Mouse (Mus musculus): ENCODE results near the gene Frmd6. TPM values are rescaled to one million over a fixed set of nuclear protein-coding genes. Genes with fewer than 3 reads are reported as not detected.
A peak's percentile ranks its signal among the peaks of the same experiment; 100 is the strongest.

Frmd6 gene
- polyA plus RNA-seq, 1 experiment from 2014 or later: 20.1 TPM

DNA sequence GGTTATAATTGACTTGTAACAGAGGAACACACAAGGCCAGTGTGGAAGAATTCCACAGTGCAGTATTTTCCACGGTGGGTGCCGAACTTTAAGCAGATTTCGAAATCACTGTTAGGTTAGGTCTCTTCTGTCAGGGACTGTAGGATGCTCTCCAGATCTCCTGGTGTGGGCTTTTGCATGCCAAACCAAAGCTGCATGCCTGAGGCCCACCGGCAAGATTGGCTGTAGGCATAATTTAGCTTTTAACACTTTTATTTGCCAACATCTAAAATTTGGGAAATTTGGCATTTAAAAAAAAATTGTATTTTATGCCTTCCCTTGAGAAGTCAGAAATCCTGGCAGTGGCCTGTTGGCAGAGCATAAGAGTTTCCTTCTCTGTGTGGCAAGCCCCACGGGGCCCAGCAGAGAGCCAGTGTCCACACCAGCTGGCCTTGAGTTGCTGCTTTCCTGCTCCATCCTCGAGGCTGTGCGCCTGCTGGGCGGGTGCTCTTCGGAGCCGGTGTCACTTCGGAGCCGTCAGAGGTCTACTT is 12.5 kb downstream of the Frmd6 start:
- Histone ChIP-seq H3K4me3 (no peak overlapping the region), H3K9me3 (no peaks in the 10 kb centered on the region), H3K36me3 (peaks cover 9% of the 10 kb centered on the region; the same call in 1 of the 2 replicates), H3K4me1 (peaks cover 20% of the 10 kb centered on the region), H3K27me3 (ENCODE audit: insufficient read depth, poor library complexity, severe bottlenecking) (no peaks in the 10 kb centered on the region), H3K27ac (0 out of 2 replicates have a peak overlapping the region, but pooled peaks have one; percentile 36)
- WGBS: 64% methylated on average over 12 of the region's 12 CpGs
- no peak for DNase-seq (ENCODE audit: low spot score)

DNA sequence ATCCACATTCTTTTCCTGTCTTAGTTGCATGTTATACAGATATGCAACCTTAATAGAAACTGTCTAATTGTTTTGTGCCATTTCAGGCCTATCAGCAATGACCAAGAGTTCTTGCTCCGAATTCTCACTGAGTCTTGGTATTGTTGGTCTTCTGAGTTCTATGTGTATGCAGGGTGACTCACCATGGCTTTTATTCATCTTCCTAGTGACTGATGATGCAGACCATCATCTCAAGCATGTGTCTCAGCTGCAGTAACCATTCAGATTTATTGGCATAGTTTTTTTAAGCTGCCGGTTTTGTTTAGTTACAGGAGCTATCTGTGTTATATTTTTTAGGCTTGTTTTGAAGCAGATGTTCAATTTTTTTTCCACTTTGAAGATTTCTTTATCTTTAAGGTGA is 20.1 kb downstream of the Frmd6 start:
- no peak overlapping the region for H3K27ac ChIP-seq
- no peaks in the 10 kb centered on the region for H3K27me3 ChIP-seq (ENCODE audit: insufficient read depth, poor library complexity, severe bottlenecking)
- 85% methylated on average over 2 of the region's 2 CpGs for WGBS
- peaks cover 18% of the 10 kb centered on the region for H3K4me1 ChIP-seq
- H3K4me3 ChIP-seq: no peak overlapping the region
- H3K36me3 ChIP-seq: peaks cover 9% of the 10 kb centered on the region; the same call in 1 of the 2 replicates
- no peak for DNase-seq (ENCODE audit: low spot score)
- no peaks in the 10 kb centered on the region for H3K9me3 ChIP-seq

DNA sequence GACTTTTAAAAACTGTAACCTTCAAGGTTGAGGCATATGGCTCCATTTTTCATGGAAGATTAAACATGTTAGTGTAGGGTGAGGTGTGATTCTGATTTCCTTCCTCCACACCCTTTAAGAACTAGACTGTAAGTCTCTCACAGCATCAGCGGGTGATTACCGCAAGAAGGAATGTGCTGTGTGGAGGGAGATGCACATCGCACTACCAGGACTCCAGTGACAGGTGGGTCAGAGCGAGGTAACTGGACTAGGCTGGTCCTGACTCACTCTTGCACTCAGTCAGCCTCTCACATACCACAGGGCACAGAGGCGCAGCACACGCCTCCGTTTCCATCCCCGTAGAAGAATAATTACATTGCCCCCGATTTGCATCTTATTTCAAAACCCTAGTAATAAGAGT is 23.7 kb downstream of the Frmd6 start:
- H3K4me3 ChIP-seq: no peak overlapping the region
- 84% methylated on average over 9 of the region's 9 CpGs for WGBS
- no peak overlapping the region for H3K27ac ChIP-seq
- H3K9me3 ChIP-seq: no peaks in the 10 kb centered on the region
- no peaks in the 10 kb centered on the region for H3K36me3 ChIP-seq
- peaks cover 34% of the 10 kb centered on the region for H3K4me1 ChIP-seq
- DNase-seq (ENCODE audit: low spot score): no peak
- no peaks in the 10 kb centered on the region for H3K27me3 ChIP-seq (ENCODE audit: insufficient read depth, poor library complexity, severe bottlenecking)

- Histone ChIP-seq H3K4me3 (no peak overlapping the region), H3K27ac (no peak overlapping the region), H3K27me3 (ENCODE audit: insufficient read depth, poor library complexity, severe bottlenecking) (no peaks in the 10 kb centered on the region), H3K4me1 (peaks cover 40% of the 10 kb centered on the region), H3K36me3 (no peaks in the 10 kb centered on the region), H3K9me3 (no peaks in the 10 kb centered on the region)
- 75% methylated on average over 11 of the region's 11 CpGs for WGBS
- no peak for DNase-seq (ENCODE audit: low spot score)
Observed at GRCm38 (mm10) chr12:70849517-70850291, 24.4 kb downstream of the Frmd6 start.

- no peak overlapping the region for H3K4me3 ChIP-seq
- no peaks in the 10 kb centered on the region for H3K9me3 ChIP-seq
- DNase-seq (ENCODE audit: low spot score): no peak
- H3K36me3 ChIP-seq: no peaks in the 10 kb centered on the region
- 65% methylated on average over 7 of the region's 7 CpGs for WGBS
- H3K27ac ChIP-seq: no peak overlapping the region
- H3K27me3 ChIP-seq (ENCODE audit: insufficient read depth, poor library complexity, severe bottlenecking): no peaks in the 10 kb centered on the region
- peaks cover 41% of the 10 kb centered on the region for H3K4me1 ChIP-seq
Observed at GRCm38 (mm10) chr12:70851342-70851960, 26.1 kb downstream of the Frmd6 start.

DNA sequence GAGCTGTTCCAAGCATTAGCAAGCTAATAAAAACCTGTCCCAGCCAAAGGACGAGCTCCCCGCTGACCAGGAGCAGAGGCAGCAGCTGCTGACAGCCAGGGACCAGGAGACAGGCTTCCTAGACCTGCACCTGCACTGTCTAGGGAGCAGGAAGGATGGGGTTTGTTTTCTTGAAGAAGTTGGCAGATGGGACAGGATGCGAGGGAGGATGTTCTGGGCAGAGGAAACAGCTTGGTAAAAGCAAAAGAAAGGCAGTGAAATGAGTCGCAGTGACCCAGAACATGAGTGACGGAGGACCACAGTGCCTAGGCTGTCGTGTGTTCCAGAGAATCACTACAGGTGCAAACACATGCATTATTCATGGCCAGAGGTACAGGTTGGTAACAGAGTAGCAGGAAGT is 27.7 kb downstream of the Frmd6 start:
- H3K4me3 ChIP-seq: no peak overlapping the region
- H3K27me3 ChIP-seq (ENCODE audit: insufficient read depth, poor library complexity, severe bottlenecking): no peaks in the 10 kb centered on the region
- DNase-seq (ENCODE audit: low spot score): peak; percentile 61
- no peaks in the 10 kb centered on the region for H3K9me3 ChIP-seq
- WGBS: 44% methylated on average over 6 of the region's 6 CpGs
- no peaks in the 10 kb centered on the region; the same call in 1 of the 2 replicates for H3K36me3 ChIP-seq
- peaks cover 42% of the 10 kb centered on the region for H3K4me1 ChIP-seq
- H3K27ac ChIP-seq: peak overlapping the region; percentile 52; the same call in 1 of the 2 replicates

DNA sequence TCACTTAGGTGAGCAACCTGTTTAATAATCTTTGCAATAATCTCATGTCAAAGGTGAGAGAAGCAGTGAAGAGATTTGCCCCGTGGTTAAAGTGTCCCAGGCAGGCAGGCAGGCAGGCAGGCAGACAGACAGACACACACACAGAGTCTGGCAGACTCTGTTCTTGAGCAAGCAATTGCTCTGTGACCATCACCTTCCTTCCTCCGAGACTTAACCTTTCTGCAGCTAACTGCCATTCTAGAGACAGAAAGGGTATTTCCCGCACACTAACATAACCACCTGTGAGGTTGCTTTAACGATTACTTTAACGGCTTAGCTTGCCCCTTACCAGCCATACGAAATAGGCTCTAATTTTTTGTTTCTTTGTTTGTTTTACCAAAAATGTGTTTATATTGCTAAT is 30.4 kb downstream of the Frmd6 start:
- Histone ChIP-seq H3K36me3 (no peaks in the 10 kb centered on the region; the same call in 1 of the 2 replicates), H3K27ac (no peak overlapping the region), H3K4me1 (peaks cover 25% of the 10 kb centered on the region), H3K27me3 (ENCODE audit: insufficient read depth, poor library complexity, severe bottlenecking) (no peaks in the 10 kb centered on the region), H3K9me3 (no peaks in the 10 kb centered on the region), H3K4me3 (no peak overlapping the region)
- DNase-seq (ENCODE audit: low spot score): peak; percentile 36
- WGBS: 83% methylated on average over 6 of the region's 6 CpGs

- H3K4me3 ChIP-seq: no peak overlapping the region
- H3K4me1 ChIP-seq: peaks cover 19% of the 10 kb centered on the region
- peak; percentile 56 for DNase-seq (ENCODE audit: low spot score)
- WGBS: 82% methylated on average over 4 of the region's 4 CpGs
- no peaks in the 10 kb centered on the region; the same call in 1 of the 2 replicates for H3K36me3 ChIP-seq
- no peaks in the 10 kb centered on the region for H3K9me3 ChIP-seq
- no peaks in the 10 kb centered on the region for H3K27me3 ChIP-seq (ENCODE audit: insufficient read depth, poor library complexity, severe bottlenecking)
- no peak overlapping the region for H3K27ac ChIP-seq
Observed at GRCm38 (mm10) chr12:70856776-70857175, 31.5 kb downstream of the Frmd6 start.

DNA sequence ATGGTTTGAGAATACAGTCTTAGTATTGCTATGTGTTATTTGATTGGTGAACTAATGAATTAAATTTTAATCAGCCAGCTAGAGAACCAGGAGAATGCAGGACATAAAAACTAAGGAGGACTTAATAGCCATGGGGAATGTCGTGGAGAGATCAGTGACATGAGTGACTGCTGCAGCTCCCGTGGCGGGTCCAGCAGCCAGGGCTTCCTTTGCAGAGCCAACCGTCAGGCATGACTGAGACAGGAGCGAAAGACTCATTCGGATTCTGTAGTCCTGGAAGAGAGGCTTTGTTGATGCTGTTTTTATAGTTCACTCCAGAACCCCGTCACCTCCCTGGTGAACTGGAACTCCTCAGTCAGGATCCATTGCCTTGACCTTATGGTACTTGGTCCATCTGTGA is 38.0 kb downstream of the Frmd6 start:
- H3K27me3 ChIP-seq (ENCODE audit: insufficient read depth, poor library complexity, severe bottlenecking): no peaks in the 10 kb centered on the region
- WGBS: 71% methylated on average over 7 of the region's 7 CpGs
- H3K9me3 ChIP-seq: no peaks in the 10 kb centered on the region
- H3K27ac ChIP-seq: no peak overlapping the region
- no peak overlapping the region for H3K4me3 ChIP-seq
- peaks cover 13% of the 10 kb centered on the region for H3K36me3 ChIP-seq
- H3K4me1 ChIP-seq: peaks cover 16% of the 10 kb centered on the region
- no peak for DNase-seq (ENCODE audit: low spot score)

- H3K27me3 ChIP-seq (ENCODE audit: insufficient read depth, poor library complexity, severe bottlenecking): no peaks in the 10 kb centered on the region
- WGBS: 66% methylated on average over 3 of the region's 3 CpGs
- H3K4me3 ChIP-seq: no peak overlapping the region
- peaks cover 13% of the 10 kb centered on the region for H3K36me3 ChIP-seq
- no peak for DNase-seq (ENCODE audit: low spot score)
- no peak overlapping the region; the same call in 1 of the 2 replicates for H3K27ac ChIP-seq
- H3K9me3 ChIP-seq: no peaks in the 10 kb centered on the region
- peaks cover 39% of the 10 kb centered on the region for H3K4me1 ChIP-seq
Observed at GRCm38 (mm10) chr12:70867780-70868179, 42.5 kb downstream of the Frmd6 start.

GRCm38 (mm10) chr12:70868190-70868987 is 43.1 kb downstream of the Frmd6 start:
- Histone ChIP-seq H3K27me3 (ENCODE audit: insufficient read depth, poor library complexity, severe bottlenecking) (no peaks in the 10 kb centered on the region), H3K36me3 (peaks cover 13% of the 10 kb centered on the region), H3K4me3 (no peak overlapping the region), H3K9me3 (no peaks in the 10 kb centered on the region), H3K4me1 (peaks cover 38% of the 10 kb centered on the region), H3K27ac (peak overlapping the region; percentile 42)
- 71% methylated on average over 7 of the region's 7 CpGs for WGBS
- DNase-seq (ENCODE audit: low spot score): no peak

- no peaks in the 10 kb centered on the region for H3K27me3 ChIP-seq (ENCODE audit: insufficient read depth, poor library complexity, severe bottlenecking)
- DNase-seq (ENCODE audit: low spot score): no peak
- H3K4me3 ChIP-seq: no peak overlapping the region
- no peaks in the 10 kb centered on the region for H3K9me3 ChIP-seq
- 0 out of 2 replicates have a peak overlapping the region, but pooled peaks have one; percentile 42 for H3K27ac ChIP-seq
- H3K4me1 ChIP-seq: peaks cover 36% of the 10 kb centered on the region
- peaks cover 15% of the 10 kb centered on the region for H3K36me3 ChIP-seq
- 79% methylated on average over 9 of the region's 9 CpGs for WGBS
Observed at GRCm38 (mm10) chr12:70868988-70869291, 43.6 kb downstream of the Frmd6 start.
